Mouse (Mus musculus) adrenal gland, postnatal 36 days (tissue): Measurements from ENCODE around the gene Trim5. TPM values are rescaled to one million over a fixed set of nuclear protein-coding genes. Genes with fewer than 3 reads are reported as not detected.

Experiments used
- total RNA-seq, 2 experiments: library from RNA; stranded (reverse); gene quantifications; 2 replicates each; pipeline ENCODE4 v1.2.3; 2021

Gene Trim5
- total RNA-seq, 2 experiments from 2014 or later = 4.2 to 8.4 TPM

Other genes starting within 250 kb of the Trim5 start
- not detected for gene Olfr642, start 235.4 kb downstream of the Trim5 start, total RNA-seq
- gene 4930516K23Rik, start 226.6 kb downstream of the Trim5 start, total RNA-seq = not detected
- not detected for gene Olfr644, start 216.2 kb downstream of the Trim5 start, total RNA-seq
- gene Olfr645, start 202.6 kb downstream of the Trim5 start, total RNA-seq = not detected
- not detected for gene Olfr646, start 183.2 kb downstream of the Trim5 start, total RNA-seq
- gene Ubqln5, start 158.3 kb downstream of the Trim5 start, total RNA-seq = not detected
- gene Olfr643, start 150.7 kb downstream of the Trim5 start, total RNA-seq = not detected
- not detected for gene Ubqln3, start 144.8 kb downstream of the Trim5 start, total RNA-seq
- not detected for gene Ubqlnl, start 137.5 kb downstream of the Trim5 start, total RNA-seq
- gene Olfm5, start 123.3 kb downstream of the Trim5 start, total RNA-seq = not detected
- gene Olfr648, start 104.7 kb downstream of the Trim5 start, total RNA-seq = not detected
- not detected for gene Olfr649, start 92.1 kb downstream of the Trim5 start, total RNA-seq
- under 1 TPM; 0.26 to 0.36 TPM for gene Trim6, start 69.3 kb downstream of the Trim5 start, total RNA-seq
- gene Trim34a, start 43.6 kb downstream of the Trim5 start, total RNA-seq = 10 to 100 TPM in 1 of 2 experiments, 1 to 10 TPM in 1; 7.3 to 10.5 TPM
- 10 to 100 TPM in 1 of 2 experiments, 1 to 10 TPM in 1; 9.7 to 19.6 TPM for gene Trim12a, start 27.4 kb upstream of the Trim5 start, total RNA-seq
- 1 to 10 TPM in 1 of 2 experiments, under 1 TPM in 1; 0.76 to 1.1 TPM for gene Trim34b, start 41.4 kb upstream of the Trim5 start, total RNA-seq
- gene Trim12c, start 65.3 kb upstream of the Trim5 start, total RNA-seq = 10 to 100 TPM in 1 of 2 experiments, 1 to 10 TPM in 1; 9.9 to 14.6 TPM
- under 1 TPM; 0.10 to 0.26 TPM for gene Trim30b, start 81.8 kb upstream of the Trim5 start, total RNA-seq
- under 1 TPM in 1 of 2 experiments, not detected in 1; 0.17 TPM for gene Trim30c, start 112.7 kb upstream of the Trim5 start, total RNA-seq
- 10 to 100 TPM in 1 of 2 experiments, 1 to 10 TPM in 1; 8.0 to 10.0 TPM for gene Trim30a, start 177.1 kb upstream of the Trim5 start, total RNA-seq
- gene Trim30d, start 219.8 kb upstream of the Trim5 start, total RNA-seq = 10 to 100 TPM in 1 of 2 experiments, 1 to 10 TPM in 1; 6.2 to 13.0 TPM